Mouse (Mus musculus): Measurements from ENCODE around the gene Nucks1. TPM values are rescaled to one million over a fixed set of nuclear protein-coding genes. Genes with fewer than 3 reads are reported as not detected.
"Not testable (repeated sequence)": the region's sequence is repeated elsewhere in the genome, so short reads cannot be mapped to it uniquely, and the experiment has no call there.

The Nucks1 gene
- total RNA-seq, 2 experiments from 2014 or later: 145 to 148 TPM

DNA sequence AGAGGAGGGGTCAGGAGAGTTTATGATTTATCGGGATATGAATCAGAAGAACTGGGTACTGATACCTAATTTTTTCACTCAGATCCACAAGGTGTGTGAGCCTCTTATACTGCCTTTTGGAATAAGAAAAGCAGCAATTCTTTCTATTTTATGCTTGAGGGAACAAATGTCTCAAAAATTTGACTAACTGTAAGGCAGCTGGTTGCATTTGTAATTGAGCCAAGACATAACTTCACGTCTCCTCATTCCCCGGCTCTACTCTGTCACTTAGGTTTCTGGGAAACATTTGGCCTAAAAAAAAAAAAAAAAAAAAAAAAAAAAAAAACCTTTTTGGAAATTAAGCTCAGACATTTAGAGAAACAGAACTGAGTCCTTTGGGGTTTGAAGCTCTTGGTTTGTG, 23.7 kb upstream of the Nucks1 start:
- DNase-seq (ENCODE audit: extremely low spot score in 1 of 2, low spot score in 2 of 2): no peak
- H3K4me3 ChIP-seq: no peak overlapping the region
- H3K27ac ChIP-seq: no peak overlapping the region
- no peak for TF ChIP-seq CTCF (IDR thresholded peaks at IDR 0.05)
- intact Hi-C loops (cut with DNase I): no loop called here

DNA sequence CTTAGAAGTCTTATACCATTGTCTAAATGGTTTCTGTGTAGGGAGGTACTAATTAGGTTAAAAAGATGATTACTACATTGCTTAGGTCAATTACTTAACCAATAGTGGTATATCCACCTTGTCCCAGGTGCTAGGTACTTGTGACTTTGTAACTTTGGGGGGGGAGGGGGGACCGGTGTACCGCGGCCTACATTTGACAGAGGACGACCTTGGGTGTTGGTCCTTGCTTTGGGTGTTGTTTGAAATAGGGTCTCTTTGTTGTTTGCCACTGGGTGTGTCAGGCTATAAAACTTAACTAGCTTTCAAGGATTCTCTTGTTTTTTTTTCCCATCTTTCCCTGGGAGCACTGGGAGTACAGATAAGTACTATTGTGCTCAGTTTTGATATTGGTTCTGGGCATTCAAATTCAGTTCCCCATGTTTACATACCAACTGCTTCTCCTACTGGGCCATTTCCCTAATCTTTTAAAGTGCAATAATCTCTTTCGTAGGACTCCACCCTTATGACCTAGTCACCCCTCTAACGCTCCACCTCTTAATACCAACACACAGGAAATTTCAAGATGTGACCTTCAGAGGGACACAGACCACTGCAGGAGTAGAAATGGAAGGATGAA, 20.2 kb upstream of the Nucks1 start:
- intact Hi-C loops (cut with DNase I): no loop called here
- DNase-seq (ENCODE audit: extremely low spot score in 1 of 2, low spot score in 2 of 2): no peak
- TF ChIP-seq CTCF (IDR thresholded peaks at IDR 0.05): no peak
- no peak overlapping the region for H3K27ac ChIP-seq
- no peak overlapping the region for H3K4me3 ChIP-seq

DNA sequence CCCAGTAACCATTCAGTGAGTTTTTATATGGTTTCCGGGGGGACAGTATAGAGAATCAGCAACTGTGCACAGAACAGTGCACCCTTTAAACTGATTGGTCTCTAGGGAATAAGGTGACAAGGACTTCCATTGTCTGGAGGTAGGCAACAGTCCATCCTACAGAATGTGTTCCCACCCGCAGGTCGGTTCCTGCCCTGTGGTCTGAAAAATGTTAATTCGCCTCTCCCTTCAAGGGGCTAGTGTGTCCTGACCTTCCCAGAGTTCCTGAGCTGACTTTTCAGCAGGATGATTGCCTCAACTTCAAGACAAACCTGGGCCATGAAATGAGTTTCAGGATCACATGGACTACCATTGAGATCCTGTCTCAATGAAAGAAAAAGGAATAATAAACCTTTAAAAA, 18.9 kb upstream of the Nucks1 start:
- DNase-seq (ENCODE audit: extremely low spot score in 1 of 2, low spot score in 2 of 2): no peak
- no peak for TF ChIP-seq CTCF (IDR thresholded peaks at IDR 0.05)
- Histone ChIP-seq H3K4me3 (no peak overlapping the region), H3K27ac (no peak overlapping the region)
- intact Hi-C loops (cut with DNase I): no loop called here

DNA sequence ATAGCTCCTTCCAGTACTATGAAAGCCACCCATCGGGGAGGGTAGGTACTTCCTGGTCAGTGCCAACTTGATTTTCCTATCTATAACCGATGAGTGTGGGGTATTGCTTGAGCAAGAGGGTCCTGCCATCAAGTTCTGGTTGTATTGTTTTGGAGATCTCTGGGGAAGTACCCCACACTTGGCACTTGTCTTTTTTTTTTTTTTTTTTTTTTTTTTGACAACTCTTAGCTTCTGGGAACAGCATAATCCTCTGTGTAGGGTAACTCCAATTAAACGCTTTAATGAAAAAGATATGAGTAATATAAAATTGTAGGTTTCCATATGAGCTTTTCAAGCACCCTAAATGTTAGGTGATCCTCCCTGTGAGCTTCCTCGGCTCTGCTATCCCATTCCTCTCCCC, 7.7 kb upstream of the Nucks1 start:
- intact Hi-C loops (cut with DNase I): no loop called here
- Histone ChIP-seq H3K4me3 (no peak overlapping the region), H3K27ac (no peak overlapping the region)
- TF ChIP-seq CTCF (IDR thresholded peaks at IDR 0.05): no peak
- DNase-seq (ENCODE audit: extremely low spot score in 1 of 2, low spot score in 2 of 2): no peak

DNA sequence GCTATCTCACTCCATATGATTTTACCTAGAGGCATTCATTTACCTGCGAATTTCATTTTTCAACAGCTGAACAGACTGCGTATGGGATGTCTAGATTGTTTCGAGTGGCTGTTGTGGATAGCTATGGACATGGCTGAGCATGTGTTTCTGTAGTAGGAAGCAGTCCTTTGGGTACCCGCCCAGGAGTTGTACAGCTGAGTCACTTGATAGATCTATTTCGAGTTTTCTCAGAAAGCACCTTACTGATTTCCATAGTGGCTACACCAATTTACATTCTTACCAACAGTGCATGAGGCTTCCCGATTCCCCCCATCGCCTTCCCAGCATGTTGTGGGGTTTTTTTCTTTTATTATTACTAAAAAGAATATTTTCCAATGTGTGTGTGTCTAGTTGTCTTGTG, 7.1 kb upstream of the Nucks1 start:
- no peak for TF ChIP-seq CTCF (IDR thresholded peaks at IDR 0.05)
- no peak for DNase-seq (ENCODE audit: extremely low spot score in 1 of 2, low spot score in 2 of 2)
- intact Hi-C loops (cut with DNase I): no loop called here

DNA sequence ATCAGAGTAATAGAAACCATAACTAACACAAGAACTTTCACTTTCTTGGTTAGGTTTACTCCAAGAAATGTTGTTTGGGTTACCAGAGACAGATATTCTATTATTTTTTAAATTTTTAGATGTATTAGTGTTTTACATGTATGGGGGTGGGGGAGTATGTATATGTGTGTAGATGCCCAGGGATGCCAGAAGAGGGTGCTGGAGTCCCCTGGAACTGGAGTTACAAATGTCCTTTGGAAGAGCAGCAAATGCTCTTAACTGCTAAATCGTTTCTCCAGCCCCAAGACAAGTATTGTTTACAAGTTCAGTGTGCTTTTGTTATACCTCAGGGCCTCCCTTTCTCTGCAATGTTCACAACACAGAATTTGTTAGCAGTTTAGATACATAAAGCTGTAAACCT, 4.8 kb upstream of the Nucks1 start:
- no peak for DNase-seq (ENCODE audit: extremely low spot score in 1 of 2, low spot score in 2 of 2)
- peak; percentile 51 for TF ChIP-seq CTCF (IDR thresholded peaks at IDR 0.05)
- intact Hi-C loops (cut with DNase I): no loop called here
- H3K27ac ChIP-seq: no peak overlapping the region
- no peak overlapping the region for H3K4me3 ChIP-seq

More for the DNA sequence above, 7.1 kb upstream of the Nucks1 start:
- H3K4me3 ChIP-seq: no peak overlapping the region
- no peak overlapping the region for H3K27ac ChIP-seq

DNA sequence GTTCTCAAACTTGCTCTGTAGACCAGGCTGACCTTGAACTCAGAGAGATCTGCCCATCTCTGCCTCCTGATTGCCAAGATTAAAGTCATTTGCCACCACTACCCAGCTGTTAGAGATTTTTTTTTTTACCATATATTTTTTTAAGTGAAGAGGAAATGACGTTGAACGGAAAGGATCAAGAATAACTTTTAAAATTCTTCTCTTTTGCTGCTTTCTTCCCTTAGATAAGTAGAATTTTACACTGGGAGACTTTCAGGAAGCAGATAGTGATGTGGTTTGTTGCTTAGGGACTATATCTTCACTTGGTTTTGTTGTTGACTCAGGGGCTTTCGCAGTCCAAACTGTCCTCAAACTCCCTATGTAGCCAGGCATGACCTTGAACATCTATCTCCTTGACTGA, 1.9 kb upstream of the Nucks1 start:
- no peak overlapping the region for H3K27ac ChIP-seq

DNA sequence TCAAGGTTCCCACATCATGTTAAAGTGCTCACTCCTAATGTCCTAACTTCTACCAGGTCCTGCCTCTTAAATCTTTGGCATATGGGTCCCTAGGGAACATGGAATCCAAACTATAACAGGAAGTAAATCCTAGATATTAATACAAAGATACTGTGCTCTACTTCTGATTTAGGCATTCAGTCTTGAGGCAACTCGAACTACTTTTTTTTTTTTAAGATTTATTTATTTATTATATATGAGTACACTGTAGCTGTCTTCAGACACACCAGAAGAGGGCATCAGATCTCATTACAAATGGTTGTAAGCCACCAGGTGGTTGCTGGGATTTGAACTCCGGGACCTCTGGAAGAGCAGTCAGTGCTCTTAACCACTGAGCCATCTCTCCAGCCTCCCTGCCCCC, 1.1 kb upstream of the Nucks1 start:
- DNase-seq (ENCODE audit: extremely low spot score in 1 of 2, low spot score in 2 of 2); intact Hi-C loops (cut with DNase I): not testable (repeated sequence)

More for the DNA sequence above, 1.9 kb upstream of the Nucks1 start:
- no peak for DNase-seq (ENCODE audit: extremely low spot score in 1 of 2, low spot score in 2 of 2)
- no peak overlapping the region for H3K4me3 ChIP-seq
- intact Hi-C loops (cut with DNase I): no loop called here
- TF ChIP-seq CTCF (IDR thresholded peaks at IDR 0.05): no peak

DNA sequence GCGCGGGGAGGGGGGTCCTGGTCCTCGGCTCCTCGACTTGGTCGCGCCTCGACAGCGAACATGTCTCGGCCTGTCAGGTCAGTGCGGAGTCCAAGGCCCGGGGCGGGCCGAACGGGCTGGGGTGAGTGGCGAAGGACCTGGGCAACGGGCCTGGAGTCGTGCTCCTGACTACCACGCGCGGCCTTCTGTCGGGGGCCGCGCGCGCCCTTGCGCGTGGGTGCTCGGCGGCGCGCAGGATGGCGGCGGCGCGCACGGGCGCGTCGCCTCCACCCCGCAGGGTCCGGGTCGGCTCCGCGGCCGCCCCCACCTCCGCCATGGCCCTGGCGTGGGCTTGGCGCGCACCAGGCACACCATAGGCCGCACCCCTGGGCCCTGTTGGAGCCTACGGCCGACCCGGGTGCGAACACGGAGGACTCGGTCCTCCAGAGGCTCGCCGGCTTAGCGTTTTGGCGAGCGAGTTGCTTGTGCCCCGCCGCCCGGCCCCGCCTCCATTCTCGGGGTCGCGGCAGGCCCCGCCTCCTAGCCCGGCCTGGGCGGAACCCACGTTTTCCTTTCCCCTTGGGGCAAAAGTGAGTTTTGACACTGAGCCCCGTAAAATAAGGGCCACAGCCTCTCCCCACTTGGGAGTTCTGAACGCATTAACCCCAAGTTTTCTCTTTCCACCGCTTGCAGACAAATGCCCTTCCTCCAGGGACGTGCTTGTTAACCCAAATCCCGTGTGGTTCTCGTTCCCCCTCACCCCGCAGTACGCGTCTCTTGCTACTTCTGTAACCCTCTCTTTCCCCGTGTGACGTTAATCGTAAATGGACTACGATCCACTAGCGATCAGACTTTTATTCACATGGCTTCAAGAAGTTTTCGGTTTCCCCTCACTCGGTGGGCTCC, 582 bp downstream of the Nucks1 start:
- TF ChIP-seq CTCF (IDR thresholded peaks at IDR 0.05): no peak
- peak; percentile 64 to 68 for DNase-seq (ENCODE audit: extremely low spot score in 1 of 2, low spot score in 2 of 2)
- intact Hi-C loops (cut with DNase I): loop anchor here (1.0 kb wide), 2 partner anchors 44 to 83 kb away; partner anchors contain the start of gene Rab29
- Histone ChIP-seq H3K27ac (peak overlapping the region; percentile 97), H3K4me3 (peak overlapping the region; percentile 93)

More for the DNA sequence above, 1.1 kb upstream of the Nucks1 start:
- not testable (repeated sequence) for H3K27ac ChIP-seq, H3K4me3 ChIP-seq

DNA sequence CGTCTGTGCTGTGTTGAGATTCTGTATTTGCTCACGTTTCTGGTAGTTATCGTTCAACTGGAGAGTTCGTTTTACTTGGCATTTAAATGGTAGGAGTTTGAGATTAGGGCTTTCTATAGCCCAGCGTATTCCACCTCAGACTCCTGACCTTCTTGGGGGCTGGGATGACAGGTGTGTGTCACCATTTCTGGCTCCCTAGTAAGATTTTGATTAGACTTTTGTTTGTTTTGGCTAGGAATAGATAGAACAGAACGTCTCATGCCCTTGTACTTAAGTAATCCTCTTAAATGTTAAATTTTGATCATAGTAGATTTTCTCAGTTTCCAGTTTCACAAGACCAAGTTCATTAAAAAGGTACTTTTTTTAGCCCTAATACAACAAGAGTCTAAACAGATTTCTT, 7.3 kb downstream of the Nucks1 start:
- intact Hi-C loops (cut with DNase I): no loop called here
- DNase-seq (ENCODE audit: extremely low spot score in 1 of 2, low spot score in 2 of 2): no peak
- no peak overlapping the region for H3K4me3 ChIP-seq
- H3K27ac ChIP-seq: no peak overlapping the region
- TF ChIP-seq CTCF (IDR thresholded peaks at IDR 0.05): no peak

DNA sequence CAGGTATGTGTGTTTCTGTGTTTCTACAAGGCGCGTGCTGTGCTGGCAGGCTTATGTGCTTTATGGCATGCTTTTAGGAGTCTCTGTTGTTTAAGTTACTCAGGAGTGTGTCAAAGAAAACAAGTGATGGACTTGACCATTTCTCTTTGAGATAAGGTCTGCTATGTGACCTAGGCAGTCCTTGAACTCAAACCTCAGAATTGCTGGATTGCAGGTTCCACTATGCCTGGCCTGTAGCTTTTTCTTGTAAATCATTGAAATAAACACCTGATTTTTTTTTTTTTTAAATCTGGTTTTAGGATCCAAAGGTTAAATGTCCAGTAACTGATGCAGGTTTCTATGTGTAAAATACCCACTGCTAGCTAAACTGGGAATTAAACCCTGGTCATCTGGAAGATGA, 8.7 kb downstream of the Nucks1 start:
- DNase-seq (ENCODE audit: extremely low spot score in 1 of 2, low spot score in 2 of 2): no peak
- no peak for TF ChIP-seq CTCF (IDR thresholded peaks at IDR 0.05)
- H3K4me3 ChIP-seq: no peak overlapping the region
- intact Hi-C loops (cut with DNase I): no loop called here
- H3K27ac ChIP-seq: no peak overlapping the region

DNA sequence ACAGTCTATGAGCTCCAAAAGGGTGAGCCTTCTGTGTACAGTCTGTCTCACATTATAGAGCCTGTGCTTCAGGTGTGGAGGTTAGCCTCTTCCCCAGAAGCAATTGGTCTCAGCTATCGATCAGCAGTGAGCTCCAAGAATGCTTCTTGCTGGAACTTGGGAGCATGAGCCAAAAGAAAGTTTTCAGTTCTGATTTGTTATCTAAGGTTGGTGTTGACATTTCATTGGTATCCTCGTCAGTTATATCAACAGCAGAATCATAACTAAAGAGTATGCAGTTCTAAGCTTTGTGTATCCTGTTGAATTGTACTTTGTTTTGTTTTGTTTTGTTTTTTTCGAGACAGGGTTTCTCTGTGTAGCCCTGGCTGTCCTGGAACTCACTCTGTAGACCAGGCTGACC, 11.8 kb downstream of the Nucks1 start:
- no peak for TF ChIP-seq CTCF (IDR thresholded peaks at IDR 0.05)
- Histone ChIP-seq H3K4me3 (no peak overlapping the region), H3K27ac (no peak overlapping the region)
- no peak for DNase-seq (ENCODE audit: extremely low spot score in 1 of 2, low spot score in 2 of 2)
- intact Hi-C loops (cut with DNase I): no loop called here
